Comparison of ENCODE assay signal across 25 mouse cellular contexts in the genomic region with DNA sequence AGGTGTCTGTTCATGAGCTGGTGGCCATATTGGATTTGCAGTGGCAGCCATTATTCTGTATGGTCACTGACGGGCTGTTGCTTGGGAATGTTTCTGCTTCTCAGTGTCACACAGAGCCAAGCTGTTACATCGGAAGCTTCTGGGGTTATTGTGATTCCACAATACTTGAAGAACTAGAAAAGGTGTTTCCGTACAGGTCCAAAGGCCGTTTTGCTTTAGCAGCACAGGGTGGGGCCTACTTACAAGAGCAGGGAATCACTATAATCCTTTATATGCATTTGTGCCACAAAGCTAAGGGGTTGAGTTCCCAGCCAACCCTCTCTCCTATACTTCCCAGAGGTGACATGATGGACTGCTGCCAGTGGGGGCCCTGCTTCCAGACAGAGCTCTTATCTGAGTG.
DNase-seq lines count a peak whose midpoint lies in the region; ATAC-seq and TF ChIP-seq lines count a peak whose summit lies in the region.
"Had no signal": no experiment of that assay in that cellular context is flagged by ENCODE, and none has a peak within 500 bp of the region (broad histone marks: within the 10 kb centered on the region; RNA-seq: fewer than 3 reads in every experiment).

No protein-coding gene starts in this region.

- no peak for TF ChIP-seq POLR2A in olfactory bulb, adult 2 months (IDR thresholded peaks at IDR 0.05; ENCODE audit: insufficient read depth, low read depth, low read length)

- 0 out of 2 replicates have a peak, but pooled peaks cover 6% of the 10 kb centered on the region for H3K4me1 ChIP-seq in intestine, embryonic 16.5 days (ENCODE audit: control insufficient read depth, insufficient read depth, low read length)
- peaks cover 14% of the 10 kb centered on the region for H3K4me1 ChIP-seq in olfactory bulb, adult 2 months (ENCODE audit: control insufficient read depth, insufficient read depth, low read length)
- H3K4me1 ChIP-seq in kidney, embryonic 15.5 days = peaks cover 37% of the 10 kb centered on the region
- H3K4me1 ChIP-seq: hindbrain, embryonic 15.5 days had no signal

- no peak for TF ChIP-seq CTCF in olfactory bulb, adult 2 months (IDR thresholded peaks at IDR 0.05; ENCODE audit: insufficient read depth, low read depth, low read length)

- no peak overlapping the region for H3K4me2 ChIP-seq in intestine, embryonic 16.5 days (ENCODE audit: low read depth, low read length)
- H3K4me2 ChIP-seq in kidney, embryonic 15.5 days = no peak overlapping the region
- H3K4me2 ChIP-seq: embryonic facial prominence, embryonic 12.5 days; embryonic facial prominence, embryonic 15.5 days; forebrain, embryonic 12.5 days; forebrain, embryonic 15.5 days; heart, embryonic 12.5 days; hindbrain, embryonic 12.5 days; hindbrain, embryonic 15.5 days had no signal

- no peak overlapping the region for H3K27ac ChIP-seq in intestine, embryonic 16.5 days (ENCODE audit: low read length)
- H3K27ac ChIP-seq in olfactory bulb, adult 2 months (ENCODE audit: insufficient read depth, low read depth, low read length) = 0 out of 2 replicates have a peak overlapping the region, but pooled peaks have one; percentile 4
- no peak overlapping the region for H3K27ac ChIP-seq in kidney, embryonic 15.5 days
- H3K27ac ChIP-seq: embryonic facial prominence, embryonic 12.5 days; forebrain, embryonic 12.5 days; forebrain, embryonic 15.5 days; hindbrain, embryonic 12.5 days; hindbrain, embryonic 15.5 days had no signal

- no peak overlapping the region for H3K9ac ChIP-seq in intestine, embryonic 16.5 days (ENCODE audit: low read depth, low read length)
- H3K9ac ChIP-seq in kidney, embryonic 15.5 days = no peak overlapping the region
- H3K9ac ChIP-seq: embryonic facial prominence, embryonic 12.5 days; embryonic facial prominence, embryonic 15.5 days; forebrain, embryonic 12.5 days; forebrain, embryonic 15.5 days; heart, embryonic 12.5 days; hindbrain, embryonic 12.5 days; hindbrain, embryonic 15.5 days had no signal

- H3K4me3 ChIP-seq in intestine, embryonic 16.5 days (ENCODE audit: low read length) = no peak overlapping the region
- no peak overlapping the region for H3K4me3 ChIP-seq in olfactory bulb, adult 2 months (ENCODE audit: insufficient read depth, low read depth, low read length)
- H3K4me3 ChIP-seq in kidney, embryonic 15.5 days (replicated peaks) = no peak overlapping the region
- H3K4me3 ChIP-seq: embryonic facial prominence, embryonic 12.5 days; embryonic facial prominence, embryonic 15.5 days; erythroblast, embryonic 14.5 days; forebrain, embryonic 12.5 days; forebrain, embryonic 15.5 days; heart, embryonic 12.5 days; hindbrain, embryonic 12.5 days; hindbrain, embryonic 15.5 days had no signal

- no peaks in the 10 kb centered on the region for H3K36me3 ChIP-seq in intestine, embryonic 16.5 days (ENCODE audit: control insufficient read depth, insufficient read depth, low read length)
- H3K36me3 ChIP-seq in kidney, embryonic 15.5 days = no peaks in the 10 kb centered on the region
- H3K36me3 ChIP-seq: embryonic facial prominence, embryonic 12.5 days; embryonic facial prominence, embryonic 15.5 days; forebrain, embryonic 12.5 days; forebrain, embryonic 15.5 days; heart, embryonic 12.5 days; hindbrain, embryonic 12.5 days; hindbrain, embryonic 15.5 days had no signal

- peak; percentile 2 for DNase-seq in layer of hippocampus, adult 9-11 months
- no peak for DNase-seq in layer of hippocampus, postnatal 14 days (ENCODE audit: low spot score in 2 of 2)
- DNase-seq in thymus, postnatal 10 days (ENCODE audit: low spot score in 2 of 2) = no peak
- DNase-seq: adrenal gland, adult 2 months; adrenal gland, postnatal 14 days; cerebellum, adult 11 months; cerebellum, adult 2 months; cerebellum, adult 9-11 months; cerebellum, postnatal 25 days; gastrocnemius, postnatal 10 days; gastrocnemius, postnatal 36 days; heart, postnatal 14 days had no signal

- no peaks in the 10 kb centered on the region for H3K9me3 ChIP-seq in intestine, embryonic 16.5 days (ENCODE audit: control insufficient read depth, low read length)
- no peaks in the 10 kb centered on the region for H3K9me3 ChIP-seq in kidney, embryonic 15.5 days (replicated peaks)
- H3K9me3 ChIP-seq: embryonic facial prominence, embryonic 12.5 days; embryonic facial prominence, embryonic 15.5 days; forebrain, embryonic 12.5 days; forebrain, embryonic 15.5 days; heart, embryonic 12.5 days; hindbrain, embryonic 12.5 days; hindbrain, embryonic 15.5 days had no signal

- no peaks in the 10 kb centered on the region for H3K27me3 ChIP-seq in intestine, embryonic 16.5 days (replicated peaks; ENCODE audit: control insufficient read depth, insufficient read depth, low read length)
- H3K27me3 ChIP-seq in kidney, embryonic 15.5 days = no peaks in the 10 kb centered on the region
- H3K27me3 ChIP-seq: embryonic facial prominence, embryonic 12.5 days; embryonic facial prominence, embryonic 15.5 days; forebrain, embryonic 12.5 days; forebrain, embryonic 15.5 days; heart, embryonic 12.5 days; hindbrain, embryonic 12.5 days; hindbrain, embryonic 15.5 days had no signal

- ATAC-seq in intestine, embryonic 16.5 days = peak; percentile 69
- ATAC-seq in kidney, embryonic 15.5 days (replicated peaks; ENCODE audit: low FRiP score) = no peak
- no peak for ATAC-seq in megakaryocyte, adult 5-6 weeks (ENCODE audit: poor library complexity, severe bottlenecking)
- ATAC-seq: CD4-positive, CD25-positive, alpha-beta regulatory T cell, adult 4 months; forebrain, embryonic 15.5 days had no signal

- WGBS in intestine, embryonic 16.5 days = 73% methylated on average over 4 of the region's 4 CpGs
- WGBS in olfactory bulb, adult 2 months = 92% methylated on average over 4 of the region's 4 CpGs
- 97% methylated on average over 4 of the region's 4 CpGs for WGBS in kidney, embryonic 15.5 days
